Mouse (Mus musculus): ENCODE measurements around the gene Arhgap9.

GRCm38 (mm10) chr10:127317277-127317676 is 4.5 kb upstream of the Arhgap9 start:
- TF ChIP-seq POLR2A (IDR thresholded peaks at IDR 0.05; ENCODE audit: borderline replicate concordance, extremely low read depth, low read depth, low read length), result no peak
- no peak for TF ChIP-seq CTCF (IDR thresholded peaks at IDR 0.05; ENCODE audit: insufficient read depth, low read length)

All from lung, adult 2 months (tissue).